Mouse (Mus musculus) left cerebral cortex, postnatal 36 days (tissue): ENCODE data around the gene Mms22l. TPM values are rescaled to one million over a fixed set of nuclear protein-coding genes. Genes with fewer than 3 reads are reported as not detected.
A peak's percentile ranks its signal among the peaks of the same experiment; 100 is the strongest.
"Not testable (repeated sequence)": the region's sequence is repeated elsewhere in the genome, so short reads cannot be mapped to it uniquely, and the experiment has no call there.

Experiments
- DNase-seq, 2 experiments: peaks; one replicate each; pipeline ENCODE4 v3.0.0; 2021 to 2022; ENCODE audit warnings: low spot score in 2 of 2, mixed read lengths in 1 of 2
- intact Hi-C: fragments of 180-260 bp; cut with DNase I; formaldehyde crosslinking; loops from one replicate; pipeline ENCODE4 v1.15.1; 2025
- total RNA-seq, 2 experiments: library from RNA; stranded (reverse); gene quantifications; 2 replicates each; pipeline ENCODE4 v1.2.3; 2021

The Mms22l gene
- total RNA-seq, 2 experiments from 2014 or later = 1.1 to 1.2 TPM

GRCm38 (mm10) chr4:24609085-24609484 lies 112.8 kb downstream of the Mms22l start:
- intact Hi-C loops = no loop called here
- DNase-seq = no peak

- intact Hi-C loops = no loop called here
- no peak for DNase-seq
Observed at GRCm38 (mm10) chr4:24609564-24609963, 113.3 kb downstream of the Mms22l start.

GRCm38 (mm10) chr4:24620005-24620404 lies 123.8 kb downstream of the Mms22l start:
- no peak for DNase-seq
- intact Hi-C loops = no loop called here

GRCm38 (mm10) chr4:24620440-24620839 lies 124.2 kb downstream of the Mms22l start:
- DNase-seq = no peak
- intact Hi-C loops = no loop called here

- intact Hi-C loops = no loop called here
- peak; percentile 42 to 58 for DNase-seq
Observed at GRCm38 (mm10) chr4:24621422-24622187, 125.4 kb downstream of the Mms22l start.

- no peak for DNase-seq
- intact Hi-C loops = no loop called here
Observed at GRCm38 (mm10) chr4:24625951-24626584, 129.8 kb downstream of the Mms22l start.

- no peak for DNase-seq
- intact Hi-C loops = no loop called here
Observed at GRCm38 (mm10) chr4:24626686-24627085, 130.4 kb downstream of the Mms22l start.

GRCm38 (mm10) chr4:24627871-24628270 lies 131.6 kb downstream of the Mms22l start:
- intact Hi-C loops = no loop called here
- no peak for DNase-seq

GRCm38 (mm10) chr4:24630430-24630829 lies 134.2 kb downstream of the Mms22l start:
- intact Hi-C loops = no loop called here

GRCm38 (mm10) chr4:24631177-24631911 lies 135.1 kb downstream of the Mms22l start:
- intact Hi-C loops = no loop called here
- peak; percentile 17 to 19 for DNase-seq

More at GRCm38 (mm10) chr4:24630430-24630829, 134.2 kb downstream of the Mms22l start:
- no peak for DNase-seq

- intact Hi-C loops = no loop called here
- no peak for DNase-seq
Observed at GRCm38 (mm10) chr4:24642306-24642705, 146.1 kb downstream of the Mms22l start.

GRCm38 (mm10) chr4:24644735-24645134 lies 148.5 kb downstream of the Mms22l start:
- intact Hi-C loops, DNase-seq: not testable (repeated sequence)
